Mouse (Mus musculus) CH12.LX (cell line): ENCODE data around the gene 1600014C23Rik. TPM values are rescaled to one million over a fixed set of nuclear protein-coding genes. Genes with fewer than 3 reads are reported as not detected.

Experiments
- DNase-seq: peaks from one replicate; pipeline ENCODE4 v3.0.0-alpha.2; 2013; ENCODE audit errors: extremely low read depth
- H3K27ac ChIP-seq: 2 replicates; pipeline ENCODE4 v1.5.1; 2012; ENCODE audit warnings: low read depth, mild to moderate bottlenecking, control low read depth, moderate library complexity; ENCODE audit not compliant: insufficient read depth
- H3K27me3 ChIP-seq: replicated peaks from 2 replicates; pipeline ENCODE3; 2012; ENCODE audit warnings: inconsistent platforms
- H3K36me3 ChIP-seq, 2 experiments: replicated peaks in 1 of 2; 2 replicates each; pipeline versions ENCODE3 to v1.6.1; 2012; ENCODE audit warnings: inconsistent platforms in 1 of 2, low read length in 1 of 2, mild to moderate bottlenecking in 1 of 2, mixed read lengths in 1 of 2, moderate library complexity in 1 of 2; ENCODE audit not compliant: control insufficient read depth in 1 of 2, insufficient read depth in 1 of 2
- H3K4me1 ChIP-seq, 2 experiments: 2 replicates each; pipeline ENCODE4 v1.6.1; 2012; ENCODE audit warnings: inconsistent platforms in 1 of 2, moderate library complexity in 1 of 2; ENCODE audit not compliant: insufficient read depth in 2 of 2, control insufficient read depth in 1 of 2
- H3K4me2 ChIP-seq: 2 replicates; pipeline ENCODE4 v1.6.1; 2012; ENCODE audit warnings: low read depth, mild to moderate bottlenecking, control low read depth; ENCODE audit not compliant: poor library complexity, insufficient read depth, severe bottlenecking
- H3K4me3 ChIP-seq, 3 experiments: fragments of 150-350 bp in 1 of 3; sonication (generic) in 1 of 3; replicated peaks in 1 of 3; 2 replicates each; pipeline versions ENCODE3 to v1.5.1; 2011 to 2012; ENCODE audit warnings: low read depth in 2 of 3, low read length in 2 of 3, mild to moderate bottlenecking in 2 of 3, moderate library complexity in 2 of 3, control low read depth in 1 of 3, improper control_type of control experiment in 1 of 3, inconsistent platforms in 1 of 3, mixed read lengths in 1 of 3; ENCODE audit not compliant: poor library complexity in 1 of 3
- H3K79me2 ChIP-seq: replicated peaks from 2 replicates; pipeline ENCODE4 v1.6.1; 2012; ENCODE audit warnings: mild to moderate bottlenecking, moderate library complexity; ENCODE audit not compliant: control insufficient read depth, poor library complexity, insufficient read depth, severe bottlenecking; ENCODE audit errors: extremely low read depth
- H3K9ac ChIP-seq: 2 replicates; pipeline ENCODE4 v1.6.1; 2012; ENCODE audit warnings: low read depth, mild to moderate bottlenecking, control low read depth, moderate library complexity; ENCODE audit not compliant: insufficient read depth
- H3K9me3 ChIP-seq: replicated peaks from 2 replicates; pipeline ENCODE3; 2012; ENCODE audit warnings: low read length, inconsistent platforms, mixed read lengths
- BHLHE40 ChIP-seq: IDR thresholded peaks from 2 replicates; pipeline ENCODE4 v1.6.1; 2011; ENCODE audit warnings: mild to moderate bottlenecking, low read depth, low read length, improper control_type of control experiment
- CHD1 ChIP-seq: IDR thresholded peaks from 2 replicates; pipeline ENCODE4 v1.6.1; 2012; ENCODE audit warnings: low read depth, low read length, improper control_type of control experiment, inconsistent platforms
- E2F4 ChIP-seq: IDR thresholded peaks from 2 replicates; pipeline ENCODE4 v1.6.1; 2011; ENCODE audit warnings: low read depth, low read length, improper control_type of control experiment; ENCODE audit not compliant: insufficient replicate concordance
- EP300 ChIP-seq: IDR thresholded peaks from 2 replicates; pipeline ENCODE4 v1.6.1; 2011; ENCODE audit warnings: low read length, improper control_type of control experiment
- GABPA ChIP-seq: IDR thresholded peaks from 2 replicates; pipeline ENCODE4 v1.6.1; 2012; ENCODE audit warnings: low read depth, low read length, improper control_type of control experiment, inconsistent platforms; ENCODE audit not compliant: insufficient replicate concordance
- HCFC1 ChIP-seq: IDR thresholded peaks from 2 replicates; pipeline ENCODE4 v1.6.1; 2012; ENCODE audit warnings: low read depth, mild to moderate bottlenecking, inconsistent platforms, low read length, improper control_type of control experiment
- JUND ChIP-seq: conservative IDR thresholded peaks from 2 replicates; pipeline ENCODE4 v1.6.1; 2011; ENCODE audit warnings: low read depth, low read length, improper control_type of control experiment
- KAT2A ChIP-seq: IDR thresholded peaks from 2 replicates; pipeline ENCODE4 v1.6.1; 2012; ENCODE audit warnings: low read length, improper control_type of control experiment, inconsistent platforms; ENCODE audit not compliant: insufficient replicate concordance
- PAX5 ChIP-seq: IDR thresholded peaks from 2 replicates; pipeline ENCODE4 v1.6.1; 2012; ENCODE audit warnings: low read length, inconsistent platforms, mixed read lengths
- RAD21 ChIP-seq: IDR thresholded peaks from 2 replicates; pipeline ENCODE4 v1.6.1; 2011; ENCODE audit warnings: low read depth, mild to moderate bottlenecking, low read length, improper control_type of control experiment, moderate library complexity
- TBP ChIP-seq: conservative IDR thresholded peaks from 2 replicates; pipeline ENCODE4 v1.6.1; 2011; ENCODE audit warnings: low read depth, low read length, improper control_type of control experiment
- USF2 ChIP-seq: conservative IDR thresholded peaks from 2 replicates; pipeline ENCODE4 v1.6.1; 2011; ENCODE audit warnings: low read depth, low read length, improper control_type of control experiment
- ZC3H11A ChIP-seq: IDR thresholded peaks from 2 replicates; pipeline ENCODE4 v1.6.1; 2012; ENCODE audit warnings: low read depth, mild to moderate bottlenecking, inconsistent platforms, low read length, improper control_type of control experiment
- ZNF384 ChIP-seq: IDR thresholded peaks from 2 replicates; pipeline ENCODE4 v1.6.1; 2012; ENCODE audit warnings: low read depth, low read length, improper control_type of control experiment, inconsistent platforms
- dilution Hi-C: fragments of 300-500 bp; cut with MboI; formaldehyde crosslinking; loops from 2 replicates; pipeline ENCODE4 v1.14.3; 2020; ENCODE audit warnings: low sequenced_read_pairs; ENCODE audit not compliant: extremely low pct_unique_long_range_greater_than_20kb, extremely low pct_ligation_motif_present
- in situ Hi-C: fragments of 300-500 bp; cut with MboI; formaldehyde crosslinking; loops from 3 replicates; pipeline ENCODE4 v1.14.3; 2019; ENCODE audit warnings: low sequenced_read_pairs, low pct_ligation_motif_present, low pct_unique_long_range_greater_than_20kb, mixed read lengths
- polyA plus RNA-seq: library from polyadenylated mRNA; unstranded; fragments of >175 nt; gene quantifications from 2 replicates; pipeline ENCODE4 v1.2.1, GENCODE M21; 2012; ENCODE audit warnings: low read depth; ENCODE audit not compliant: insufficient read length
- total RNA-seq, 2 experiments: library from RNA; depleted of rRNA; stranded (reverse); fragments of 300-350 nt in 1 of 2; fragments of >200 nt in 1 of 2; gene quantifications; 2 replicates each; pipeline ENCODE4 v1.2.3; 2012 to 2014

The 1600014C23Rik gene
- total and polyA plus RNA-seq, 3 experiments = 0.38 TPM; not detected in 2

- TF ChIP-seq KAT2A (no peak), JUND (no peak), USF2 (no peak), CHD1 (no peak), TBP (no peak)
- Histone ChIP-seq H3K9me3 (no peaks in the 10 kb centered on the region), H3K9ac (no peak overlapping the region), H3K36me3 (peaks cover 8 to 33% of the 10 kb centered on the region in 2 experiments), H3K4me2 (no peak overlapping the region), H3K4me1 (peaks cover 5 to 27% of the 10 kb centered on the region in 2 experiments), H3K4me3 (no peak overlapping the region), H3K27ac (no peak overlapping the region), H3K79me2 (no peaks in the 10 kb centered on the region), H3K27me3 (no peaks in the 10 kb centered on the region)
- in situ Hi-C loops (no loop called here), dilution Hi-C loops (no loop called here)
- DNase-seq = no peak
These were observed 32.4 kb downstream of the 1600014C23Rik start for GRCm38 (mm10) chr17:45701236-45701591.

DNA sequence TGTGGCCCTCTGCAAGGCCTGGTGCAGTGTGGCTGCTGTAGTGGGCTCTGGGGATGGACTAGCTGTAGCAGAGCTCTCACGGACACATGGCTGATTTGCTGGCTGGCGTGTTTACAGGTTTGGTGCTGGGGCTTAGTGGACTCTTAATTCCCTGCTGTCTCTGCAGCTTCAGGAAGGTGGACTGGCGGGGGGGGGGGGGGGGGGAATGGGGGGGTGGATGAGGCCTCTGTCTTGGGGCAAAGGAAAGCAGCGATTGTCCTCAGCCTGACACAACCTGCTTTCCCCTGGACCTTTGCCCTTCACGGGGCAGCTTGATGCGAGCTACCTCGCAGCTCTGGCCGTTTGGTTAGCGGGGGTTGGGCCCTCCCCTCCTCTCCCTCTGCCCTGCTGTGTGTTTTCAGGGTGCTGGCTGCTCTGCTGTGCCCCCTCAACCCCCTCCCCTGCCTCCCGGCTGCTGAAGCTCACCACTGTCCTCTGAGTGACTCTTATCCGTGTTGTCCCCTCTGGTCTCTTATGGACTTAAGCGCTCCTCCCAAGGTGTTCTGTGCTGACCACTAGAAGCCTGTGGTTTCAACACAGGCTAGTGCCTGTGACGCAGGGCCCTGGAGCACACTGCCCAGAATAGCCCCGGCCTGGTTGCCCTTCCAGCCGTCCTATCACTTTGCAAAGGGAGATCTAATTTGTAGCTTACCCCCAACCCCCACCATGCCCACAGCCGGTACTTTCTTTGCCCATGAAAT, 33.0 kb downstream of the 1600014C23Rik start:
- Histone ChIP-seq H3K9ac (no peak overlapping the region), H3K36me3 (peaks cover 9 to 34% of the 10 kb centered on the region in 2 experiments), H3K4me3 (no peak overlapping the region), H3K27ac (no peak overlapping the region), H3K9me3 (no peaks in the 10 kb centered on the region), H3K79me2 (no peaks in the 10 kb centered on the region), H3K27me3 (no peaks in the 10 kb centered on the region), H3K4me2 (no peak overlapping the region), H3K4me1 (peaks cover 6 to 22% of the 10 kb centered on the region in 2 experiments)
- no peak for DNase-seq
- in situ Hi-C loops (no loop called here), dilution Hi-C loops (no loop called here)
- TF ChIP-seq ZNF384 = no peak
- TF ChIP-seq ZC3H11A = no peak
- no peak for TF ChIP-seq PAX5
- no peak for TF ChIP-seq BHLHE40
- TF ChIP-seq GABPA = no peak
- no peak for TF ChIP-seq TBP
- no peak for TF ChIP-seq HCFC1
- TF ChIP-seq EP300 = no peak
- TF ChIP-seq E2F4 = no peak
- no peak for TF ChIP-seq RAD21
